Mouse (Mus musculus) stomach, adult 2 months (tissue): Measurements from ENCODE around the gene CN725425. TPM values are rescaled to one million over a fixed set of nuclear protein-coding genes. Genes with fewer than 3 reads are reported as not detected.

Experiments used
- polyA plus RNA-seq: library from polyadenylated mRNA; depleted of rRNA; stranded (reverse); fragments of >200 nt; gene quantifications from 2 replicates; pipeline ENCODE4 v1.2.3, GENCODE M21; 2012; rRNA removed

The CN725425 gene
- polyA plus RNA-seq, result not detected in 2 replicates

DNA sequence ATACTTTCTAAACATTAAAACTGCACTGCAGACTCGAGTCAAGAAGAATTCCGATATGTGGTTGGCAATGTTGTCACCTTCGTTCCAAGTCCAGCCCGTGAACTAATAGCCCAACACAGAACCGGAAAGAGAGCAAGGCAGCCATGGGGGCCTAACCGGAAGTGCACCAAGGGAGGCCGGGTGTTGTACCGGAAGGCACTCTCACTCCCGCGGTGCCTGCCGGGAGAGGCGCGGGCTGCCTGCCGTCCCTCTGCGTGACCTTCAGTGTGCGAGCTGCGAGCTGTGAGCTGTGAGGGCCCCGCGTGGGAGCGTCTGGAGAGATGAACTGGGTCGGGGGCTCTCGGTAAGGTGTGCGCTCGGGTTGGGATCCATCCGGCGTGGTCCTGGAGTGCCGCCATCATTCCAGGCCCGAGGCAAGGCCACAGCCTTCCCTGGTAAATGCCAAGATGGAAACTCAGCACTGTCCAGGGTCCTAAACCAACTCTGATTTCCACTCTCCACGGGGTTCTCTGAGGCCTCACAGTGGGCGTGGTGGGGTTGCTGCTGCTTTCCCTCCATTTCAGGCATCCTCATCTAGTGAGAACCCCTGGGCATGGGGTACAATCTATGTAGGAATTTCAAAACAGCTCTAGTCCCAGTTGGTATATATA, at the start of gene CN725425:
TSS of gene CN725425 (plus strand) at position 239 of the 650 bp plus-strand sequence.

DNA sequence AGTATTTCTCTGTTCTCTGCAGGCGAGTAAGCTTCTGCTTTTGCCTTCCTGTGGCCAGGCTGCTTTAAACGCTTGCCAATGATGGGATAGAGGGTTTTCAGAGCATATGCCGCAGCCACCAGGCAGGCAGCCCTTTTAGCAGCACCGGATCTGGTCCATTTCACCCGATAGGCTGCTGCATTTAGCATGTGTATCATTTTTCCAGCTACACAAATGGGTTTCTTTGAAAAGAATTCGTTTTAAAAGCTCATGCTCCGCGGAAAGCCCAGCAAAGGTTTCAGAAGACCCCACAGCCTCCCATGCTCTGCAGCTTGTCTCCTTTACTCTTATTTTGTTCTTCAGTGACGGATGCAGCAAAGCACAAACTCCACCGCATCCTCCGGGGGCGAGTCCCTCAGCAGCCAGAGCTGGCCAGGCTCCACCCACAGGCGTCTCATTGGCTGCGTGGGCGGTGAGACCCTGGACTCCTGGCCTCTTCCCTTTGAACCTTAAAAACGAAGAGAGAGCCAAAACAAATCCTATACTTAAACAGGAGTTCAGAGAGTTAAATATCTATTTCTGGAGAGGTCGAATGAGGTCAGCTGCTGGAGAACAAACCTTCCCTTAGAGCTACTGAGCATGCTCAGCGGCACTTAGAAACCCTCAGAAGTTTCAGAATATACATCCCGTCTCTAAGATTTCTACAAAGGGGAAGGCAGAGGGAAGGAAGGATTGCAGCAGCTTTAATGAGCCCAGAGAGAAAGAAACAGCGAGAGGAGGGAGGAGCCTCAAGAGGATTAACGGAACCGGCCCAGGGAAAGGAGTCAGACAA, 7.7 kb upstream of the CN725425 start, which contains the start of gene Abcd2:
TSS of gene Abcd2 (minus strand) at position 388 of the 811 bp plus-strand sequence.

Other genes starting within 250 kb of the CN725425 start
- 1.5 TPM in 2 replicates for gene Kif21a, start 149.5 kb upstream of the CN725425 start, polyA plus RNA-seq
- 0.10 and 0.23 TPM in 2 replicates for gene Abcd2, start 7.7 kb upstream of the CN725425 start, polyA plus RNA-seq